Mouse (Mus musculus) left cerebral cortex, adult 2 months (tissue): ENCODE results near the gene 2210016F16Rik. TPM values are rescaled to one million over a fixed set of nuclear protein-coding genes. Genes with fewer than 3 reads are reported as not detected.
"Not testable (repeated sequence)": the region's sequence is repeated elsewhere in the genome, so short reads cannot be mapped to it uniquely, and the experiment has no call there.

Experiments
- DNase-seq, 2 experiments: peaks; one replicate each; pipeline ENCODE4 v3.0.0; 2021 to 2022; ENCODE audit warnings: low spot score in 2 of 2, mixed read lengths in 1 of 2; ENCODE audit errors: extremely low spot score in 1 of 2
- H3K27ac ChIP-seq: fragments of 200-600 bp; 2 replicates; pipeline ENCODE4 v1.8.1; 2022
- H3K4me3 ChIP-seq: fragments of 200-600 bp; 2 replicates; pipeline ENCODE4 v1.8.1; 2022
- CTCF ChIP-seq: fragments of 200-600 bp; IDR thresholded peaks from 2 replicates; pipeline ENCODE4 v1.8.1; 2022; ENCODE audit warnings: antibody characterized with exemption, mild to moderate bottlenecking, moderate library complexity
- intact Hi-C: fragments of 180-260 bp; cut with DNase I; formaldehyde crosslinking; loops from one replicate; pipeline ENCODE4 v1.15.1; 2025
- long read RNA-seq, 2 experiments: library from polyadenylated mRNA; stranded (forward); transcript quantifications; one replicate each; pipeline ENCODE4 v2.0.0; 2021; ENCODE audit warnings: borderline mapping rate in 2 of 2
- total RNA-seq, 2 experiments: library from RNA; stranded (reverse); gene quantifications; 2 replicates each; pipeline ENCODE4 v1.2.3; 2021

2210016F16Rik gene
- total RNA-seq = 1 to 10 TPM; 7.1 to 7.4 TPM
- long read RNA-seq, experiment 1, transcript 2210016F16Rik-201 (4 exons, 3,051 nt) = major isoform, 14 of 18 reads
- long read RNA-seq, experiment 1, partial matches to known transcripts = 0 of 18 reads
- long read RNA-seq, experiment 1, other reads (novel, unspliced or antisense) = 4 of 18 reads
- long read RNA-seq, experiment 2, transcript 2210016F16Rik-201 (4 exons, 3,051 nt) = major isoform, 8 of 11 reads
- long read RNA-seq, experiment 2, partial matches to known transcripts = 3 of 11 reads
- long read RNA-seq, experiment 2, other reads (novel, unspliced or antisense) = 0 of 11 reads

- TF ChIP-seq CTCF = no peak; the same call in 1 of the 2 replicates
- Histone ChIP-seq H3K27ac (peak within 1 kb of the TSS; percentile 1; the same call in 1 of the 2 replicates), H3K4me3 (peak within 1 kb of the TSS; percentile 81)
- intact Hi-C loops = loop anchor here (5.0 kb wide), 1 partner anchor 157 kb away; no protein-coding TSS in a partner anchor
- DNase-seq = peak; percentile 41 to 45
Observed at GRCm38 (mm10) chr13:58384779-58385546, at the start of gene 2210016F16Rik. Gene 2210016F16Rik, minus strand, starts transcription at chr13:58385225.

- no peak overlapping the region for H3K4me3 ChIP-seq
- DNase-seq = no peak
- H3K27ac ChIP-seq = no peak overlapping the region
- intact Hi-C loops = no loop called here
- TF ChIP-seq CTCF = no peak
Observed at GRCm38 (mm10) chr13:58423061-58423660, 38.1 kb upstream of the 2210016F16Rik start.

- H3K27ac ChIP-seq = no peak overlapping the region
- TF ChIP-seq CTCF = no peak
- no peak overlapping the region for H3K4me3 ChIP-seq
- no peak for DNase-seq
- intact Hi-C loops = no loop called here
Observed at GRCm38 (mm10) chr13:58422242-58422641, 37.2 kb upstream of the 2210016F16Rik start.

- no peak for TF ChIP-seq CTCF
- no peak for DNase-seq
- intact Hi-C loops = no loop called here
- no peak overlapping the region for H3K4me3 ChIP-seq
- H3K27ac ChIP-seq = no peak overlapping the region
Observed at GRCm38 (mm10) chr13:58421026-58421425, 36.0 kb upstream of the 2210016F16Rik start.

GRCm38 (mm10) chr13:58419266-58419665, 34.2 kb upstream of the 2210016F16Rik start:
- intact Hi-C loops = no loop called here
- no peak for TF ChIP-seq CTCF
- H3K27ac ChIP-seq = no peak overlapping the region
- no peak for DNase-seq
- no peak overlapping the region for H3K4me3 ChIP-seq

GRCm38 (mm10) chr13:58418656-58419055, 33.6 kb upstream of the 2210016F16Rik start:
- no peak overlapping the region for H3K27ac ChIP-seq
- intact Hi-C loops = no loop called here
- no peak overlapping the region for H3K4me3 ChIP-seq
- no peak for TF ChIP-seq CTCF
- no peak for DNase-seq

GRCm38 (mm10) chr13:58415838-58416237, 30.8 kb upstream of the 2210016F16Rik start:
- Histone ChIP-seq H3K4me3 (no peak overlapping the region), H3K27ac (no peak overlapping the region)
- DNase-seq = no peak
- no peak for TF ChIP-seq CTCF
- intact Hi-C loops = no loop called here

- no peak for TF ChIP-seq CTCF
- intact Hi-C loops = no loop called here
Observed at GRCm38 (mm10) chr13:58415374-58415773, 30.3 kb upstream of the 2210016F16Rik start.

GRCm38 (mm10) chr13:58411073-58411472, 26.0 kb upstream of the 2210016F16Rik start:
- intact Hi-C loops = loop anchor here (5.0 kb wide), 1 partner anchor 111 kb away; no protein-coding TSS in a partner anchor
- no peak overlapping the region for H3K4me3 ChIP-seq

More at GRCm38 (mm10) chr13:58415374-58415773, 30.3 kb upstream of the 2210016F16Rik start:
- H3K27ac ChIP-seq = no peak overlapping the region
- DNase-seq = no peak
- no peak overlapping the region for H3K4me3 ChIP-seq

GRCm38 (mm10) chr13:58403243-58403642, 18.2 kb upstream of the 2210016F16Rik start, which contains the start of gene Hnrnpk:
Gene Hnrnpk, minus strand, starts transcription at chr13:58403343.
- intact Hi-C loops = loop anchor here (5.0 kb wide), 1 partner anchor 246 kb away; the partner anchor contains the start of gene Idnk

More at GRCm38 (mm10) chr13:58411073-58411472, 26.0 kb upstream of the 2210016F16Rik start:
- no peak overlapping the region for H3K27ac ChIP-seq
- no peak for DNase-seq
- no peak for TF ChIP-seq CTCF

GRCm38 (mm10) chr13:58402744-58403110, 17.7 kb upstream of the 2210016F16Rik start:
- DNase-seq = no peak
- H3K4me3 ChIP-seq = peak overlapping the region; percentile 91
- intact Hi-C loops = loop anchor here (1.0 to 5.0 kb wide), 2 partner anchors 187 to 245 kb away; partner anchors contain the start of gene Idnk
- TF ChIP-seq CTCF = no peak
- peak overlapping the region; percentile 99 for H3K27ac ChIP-seq

More at GRCm38 (mm10) chr13:58403243-58403642, 18.2 kb upstream of the 2210016F16Rik start, which contains the start of gene Hnrnpk:
- H3K27ac ChIP-seq = peak within 1 kb of the TSS; percentile 99
- H3K4me3 ChIP-seq = peak within 1 kb of the TSS; percentile 91
- not testable (repeated sequence) for DNase-seq
